Mouse (Mus musculus) testis, adult 2 months (tissue): ENCODE measurements around the gene Gpn3. TPM values are rescaled to one million over a fixed set of nuclear protein-coding genes. Genes with fewer than 3 reads are reported as not detected.
"Not testable (repeated sequence)": the region's sequence is repeated elsewhere in the genome, so short reads cannot be mapped to it uniquely, and the experiment has no call there.

Experiments used
- H3K27ac ChIP-seq: fragments of 200-500 bp; 2 replicates; pipeline ENCODE4 v1.5.1; 2012; ENCODE audit warnings: low read depth, low read length; ENCODE audit not compliant: control insufficient read depth, insufficient read depth
- H3K27me3 ChIP-seq: fragments of 200-500 bp; 2 replicates; pipeline ENCODE4 v1.6.1; 2012; ENCODE audit warnings: mild to moderate bottlenecking, low read length, moderate library complexity; ENCODE audit not compliant: control insufficient read depth, insufficient read depth
- H3K36me3 ChIP-seq: fragments of 200-500 bp; 2 replicates; pipeline ENCODE4 v1.6.1; 2012; ENCODE audit warnings: mild to moderate bottlenecking, low read length; ENCODE audit not compliant: control insufficient read depth, insufficient read depth
- H3K4me1 ChIP-seq: fragments of 200-500 bp; 2 replicates; pipeline ENCODE4 v1.6.1; 2012; ENCODE audit warnings: low read length; ENCODE audit not compliant: control insufficient read depth, insufficient read depth
- H3K4me3 ChIP-seq: fragments of 200-500 bp; 2 replicates; pipeline ENCODE4 v1.5.1; 2012; ENCODE audit warnings: low read depth, mild to moderate bottlenecking, low read length, moderate library complexity, mixed read lengths; ENCODE audit not compliant: control insufficient read depth
- CTCF ChIP-seq: fragments of 200-500 bp; IDR thresholded peaks from 2 replicates; pipeline ENCODE4 v1.5.1; 2012; ENCODE audit warnings: low read depth, mild to moderate bottlenecking, inconsistent platforms, low read length, moderate library complexity; ENCODE audit not compliant: control insufficient read depth, insufficient read depth, insufficient replicate concordance
- POLR2A ChIP-seq: fragments of 200-500 bp; IDR thresholded peaks from 2 replicates; pipeline ENCODE4 v1.6.1; 2012; ENCODE audit warnings: low read depth, mild to moderate bottlenecking, inconsistent platforms, low read length, moderate library complexity; ENCODE audit not compliant: control insufficient read depth
- polyA plus RNA-seq: library from polyadenylated mRNA; depleted of rRNA; stranded (reverse); fragments of >200 nt; gene quantifications from 2 replicates; pipeline ENCODE4 v1.2.3, GENCODE M21; 2012

Gpn3 gene
- polyA plus RNA-seq, 1 experiment: 27.6 TPM

DNA sequence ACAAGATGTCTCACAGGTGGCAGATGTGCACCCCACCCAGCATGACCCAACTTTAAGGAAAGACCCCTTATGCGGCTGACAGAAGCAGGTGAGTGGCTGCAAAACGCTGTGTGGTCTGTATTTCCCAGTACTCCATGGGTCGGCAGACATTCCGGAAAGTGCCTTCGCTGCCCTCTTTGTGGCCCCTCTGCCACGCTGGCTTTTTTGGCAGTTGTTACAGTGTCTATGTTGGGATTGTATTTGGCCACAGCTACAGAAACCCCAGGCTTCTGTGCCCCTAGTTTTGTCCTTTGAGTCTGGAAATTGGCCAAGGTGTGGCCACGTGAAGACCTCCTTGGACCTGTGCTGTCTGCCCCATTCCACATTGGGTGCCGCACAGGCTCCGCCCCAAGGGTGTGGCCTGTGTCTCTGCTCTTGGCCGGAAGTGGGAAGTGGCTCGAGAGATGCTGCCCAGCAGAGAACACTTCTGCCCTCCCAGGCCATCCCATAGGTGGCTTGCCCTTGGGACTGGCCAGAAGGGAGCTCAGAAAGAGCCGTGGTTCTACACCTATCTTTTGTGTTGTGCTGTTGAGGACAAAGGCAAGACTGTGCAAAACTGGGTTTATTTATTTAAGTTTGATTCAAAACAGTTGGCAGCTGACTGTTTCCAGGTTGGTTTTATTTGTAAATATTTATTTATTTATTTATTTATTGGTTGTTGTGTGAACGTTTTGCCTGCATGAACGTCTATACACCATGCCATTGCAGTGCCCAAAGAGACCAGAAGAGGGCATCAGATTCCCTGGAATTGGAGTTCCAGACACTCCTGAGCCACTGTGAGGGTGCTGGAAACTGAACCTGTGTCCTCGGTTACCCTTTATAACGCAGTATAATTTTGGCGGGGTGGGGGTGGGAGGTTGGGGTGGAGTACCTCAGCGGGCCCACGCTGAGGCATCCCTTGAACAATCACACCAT, 38.3 kb downstream of the Gpn3 start:
- Histone ChIP-seq H3K4me3 (no peak overlapping the region; the same call in 1 of the 2 replicates), H3K27ac (no peak overlapping the region), H3K4me1 (peaks cover 13% of the 10 kb centered on the region), H3K27me3 (no peaks in the 10 kb centered on the region), H3K36me3 (no peaks in the 10 kb centered on the region)
- TF ChIP-seq CTCF (peak; percentile 47; the same call in 1 of the 2 replicates), POLR2A (no peak)

DNA sequence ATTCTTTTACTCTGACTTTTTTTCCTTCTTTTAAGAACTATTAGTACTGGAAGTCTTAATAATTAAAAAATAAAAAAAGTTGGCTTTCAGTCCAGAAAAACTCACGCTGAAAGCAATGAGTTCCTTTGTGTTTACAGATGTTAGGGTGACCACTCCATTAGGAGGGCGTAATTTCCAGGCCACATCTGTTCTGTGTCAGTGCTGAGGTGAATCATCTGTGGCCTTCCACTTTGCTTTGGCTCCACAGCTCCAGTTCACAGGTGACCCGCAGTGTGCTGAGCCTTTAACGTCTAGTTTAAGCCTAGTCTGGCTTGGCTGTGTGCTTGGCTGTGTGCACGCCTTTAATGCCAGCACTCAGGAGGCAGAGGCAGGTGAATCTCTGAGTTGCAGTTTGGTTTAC, 40.2 kb downstream of the Gpn3 start:
- H3K27ac ChIP-seq: no peak overlapping the region
- TF ChIP-seq CTCF (no peak), POLR2A (no peak)
- no peak overlapping the region for H3K4me3 ChIP-seq
- H3K4me1 ChIP-seq: peaks cover 13% of the 10 kb centered on the region
- H3K36me3 ChIP-seq: no peaks in the 10 kb centered on the region
- H3K27me3 ChIP-seq: no peaks in the 10 kb centered on the region

DNA sequence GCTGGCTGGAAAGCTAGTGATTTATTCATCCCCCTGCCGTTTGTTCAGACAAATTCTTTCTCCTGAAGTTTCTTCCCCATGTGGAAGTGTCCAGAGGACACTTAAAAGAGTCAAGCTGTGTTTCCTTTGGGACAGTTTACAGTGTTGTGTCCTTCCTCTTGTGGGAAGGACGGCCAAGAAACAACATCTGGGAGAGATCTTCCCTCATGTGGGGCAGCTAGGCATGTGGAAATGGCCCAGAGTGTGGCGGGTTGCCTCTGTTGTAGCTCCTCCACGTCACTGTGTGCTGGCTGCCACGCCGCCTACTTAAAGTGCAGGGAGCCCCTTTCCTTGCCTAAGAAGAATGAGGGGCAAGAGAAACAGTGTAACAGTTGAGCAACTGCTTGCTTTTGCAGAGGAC, 41.1 kb downstream of the Gpn3 start:
- Histone ChIP-seq H3K27ac (no peak overlapping the region), H3K27me3 (no peaks in the 10 kb centered on the region), H3K4me3 (no peak overlapping the region), H3K4me1 (peaks cover 13% of the 10 kb centered on the region), H3K36me3 (no peaks in the 10 kb centered on the region)
- TF ChIP-seq POLR2A (no peak), CTCF (no peak)

DNA sequence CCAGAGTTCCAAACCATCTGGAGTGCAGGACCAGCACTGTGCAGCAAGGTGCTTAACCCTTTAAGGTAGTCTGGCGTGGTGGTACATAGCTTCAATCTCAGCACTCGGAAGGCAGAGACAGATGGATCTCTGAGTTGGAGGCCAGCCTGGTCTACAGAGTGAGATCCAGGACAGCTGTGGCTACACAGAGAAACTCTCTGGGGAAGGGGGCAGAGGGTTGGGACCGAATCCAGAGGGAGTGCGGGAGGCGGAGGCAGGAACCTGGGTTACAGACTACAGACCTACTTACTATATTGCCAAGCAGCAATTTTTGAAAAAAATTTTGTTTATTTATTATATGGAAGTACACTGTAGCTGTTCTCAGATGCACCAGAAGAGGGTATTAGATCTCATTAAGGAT, 42.7 kb downstream of the Gpn3 start:
- TF ChIP-seq POLR2A: no peak
- no peak for TF ChIP-seq CTCF
- peaks cover 13% of the 10 kb centered on the region for H3K4me1 ChIP-seq
- no peak overlapping the region for H3K27ac ChIP-seq
- H3K36me3 ChIP-seq: no peaks in the 10 kb centered on the region
- no peaks in the 10 kb centered on the region for H3K27me3 ChIP-seq
- no peak overlapping the region for H3K4me3 ChIP-seq

DNA sequence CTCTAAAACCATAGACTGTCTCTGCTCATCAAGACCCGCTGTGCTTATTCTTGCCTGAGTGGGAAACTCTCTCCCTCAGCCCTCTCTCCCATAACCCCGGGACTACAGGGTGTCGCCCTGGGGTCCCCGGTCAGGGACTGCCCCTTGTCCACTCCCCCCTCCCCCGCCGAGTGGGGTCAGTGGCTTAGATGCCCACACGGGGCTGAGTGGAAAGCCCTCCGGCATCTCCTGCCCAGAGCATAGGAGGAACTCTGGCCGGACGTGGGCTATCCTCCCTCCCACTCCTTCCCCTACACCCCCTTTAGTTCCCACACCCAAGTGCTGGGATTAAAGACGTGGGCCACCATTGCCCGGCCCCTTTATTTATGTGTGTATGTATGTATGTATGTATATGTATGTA, 43.8 kb downstream of the Gpn3 start:
- no peaks in the 10 kb centered on the region for H3K27me3 ChIP-seq

DNA sequence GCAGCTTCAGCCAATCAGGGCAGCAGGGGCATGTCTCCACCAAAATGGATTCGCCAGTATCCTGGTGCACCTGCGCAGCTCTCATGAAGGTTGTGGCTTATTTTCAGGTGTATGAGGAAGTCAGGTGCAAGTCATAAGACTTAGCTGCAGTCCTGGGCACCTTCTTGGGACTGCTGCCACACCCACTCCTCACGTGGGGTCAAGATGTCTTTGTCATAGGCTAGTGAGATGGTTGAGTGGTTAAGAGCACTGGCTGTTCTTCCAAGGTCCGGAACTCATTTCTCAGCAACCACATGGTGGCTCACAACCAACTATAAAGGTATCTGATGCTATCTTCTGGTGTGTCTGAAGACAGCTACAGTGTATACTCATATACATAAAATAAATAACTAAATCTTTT, 49.0 kb downstream of the Gpn3 start:
- H3K4me3 ChIP-seq, H3K27ac ChIP-seq, H3K27me3 ChIP-seq, H3K36me3 ChIP-seq: not testable (repeated sequence)
- H3K4me1 ChIP-seq: peaks cover 12% of the 10 kb centered on the region

More for the DNA sequence above, 43.8 kb downstream of the Gpn3 start:
- Histone ChIP-seq H3K4me1 (peaks cover 7% of the 10 kb centered on the region), H3K27ac (no peak overlapping the region), H3K4me3 (no peak overlapping the region), H3K36me3 (no peaks in the 10 kb centered on the region)
- no peak for TF ChIP-seq CTCF
- no peak for TF ChIP-seq POLR2A

DNA sequence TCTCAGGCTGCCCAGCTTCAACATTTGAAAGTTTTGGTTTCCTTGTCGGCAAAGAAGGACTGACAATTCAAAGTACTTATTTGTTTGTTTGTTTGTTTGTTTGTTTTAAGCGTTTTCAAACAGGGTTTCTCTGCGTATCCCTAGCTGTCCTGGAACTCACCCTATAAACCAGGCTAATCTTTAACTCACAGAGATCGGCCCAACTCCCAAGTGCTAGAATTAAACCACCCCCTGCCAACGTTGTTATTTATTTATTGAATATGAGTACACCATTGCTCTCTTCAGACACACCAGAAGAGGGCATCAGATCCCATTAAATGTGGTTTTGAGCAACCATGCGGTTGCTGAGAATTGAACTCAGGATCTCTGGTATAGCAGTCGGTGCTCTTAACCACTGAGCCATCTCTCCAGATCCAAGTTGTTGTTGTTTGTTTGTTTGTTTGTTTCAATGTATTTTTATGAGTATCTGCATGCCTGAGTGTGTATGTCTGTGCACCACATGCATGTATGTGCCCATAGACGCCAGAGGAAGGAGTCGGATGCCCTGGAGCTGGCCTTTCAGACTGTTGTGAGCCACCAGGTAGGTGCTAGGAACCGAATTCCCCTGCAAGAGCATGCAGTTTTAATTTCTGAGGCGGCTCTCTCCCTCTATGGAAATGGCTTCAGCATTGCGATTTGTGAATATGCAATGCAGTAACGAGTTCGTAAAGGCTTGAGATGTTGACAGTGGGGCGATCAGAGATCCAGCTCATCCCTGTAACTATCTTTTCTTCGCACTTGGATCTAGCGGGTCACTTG, 49.8 kb downstream of the Gpn3 start, which contains the start of gene Anapc7:
Anapc7 (plus strand) TSS at position 423 of the 798 bp plus-strand sequence.
- Histone ChIP-seq H3K36me3 (no peaks in the 10 kb centered on the region), H3K27ac (peak within 1 kb of the TSS; percentile 66), H3K4me1 (peaks cover 12% of the 10 kb centered on the region), H3K27me3 (no peaks in the 10 kb centered on the region), H3K4me3 (peak within 1 kb of the TSS; percentile 85)
- no peak for TF ChIP-seq CTCF
- no peak for TF ChIP-seq POLR2A
